In genomic region chr19:3532717-3533260, GRCm38 (mm10) we compare ENCODE assay signal across 19 mouse cellular contexts.
"Had no signal": no experiment of that assay in that cellular context is flagged by ENCODE, and none has a peak within 500 bp of the region (broad histone marks: within the 10 kb centered on the region; RNA-seq: fewer than 3 reads in every experiment).

No protein-coding gene starts in this region.

- H3K36me3 ChIP-seq: midbrain, embryonic 12.5 days; midbrain, embryonic 15.5 days; neural tube, embryonic 12.5 days had no signal

- ATAC-seq: liver, embryonic 12.5 days; midbrain, embryonic 15.5 days had no signal

- H3K27ac ChIP-seq: kidney, postnatal 0 days; limb, embryonic 12.5 days; limb, embryonic 15.5 days; liver, embryonic 12.5 days; liver, embryonic 15.5 days; midbrain, embryonic 12.5 days; midbrain, embryonic 15.5 days; neural tube, embryonic 12.5 days had no signal

- H3K4me2 ChIP-seq: limb, embryonic 12.5 days; limb, embryonic 15.5 days; liver, embryonic 12.5 days; liver, embryonic 15.5 days; midbrain, embryonic 12.5 days; midbrain, embryonic 15.5 days; neural tube, embryonic 12.5 days had no signal

- H3K4me1 ChIP-seq: limb, embryonic 12.5 days; midbrain, embryonic 12.5 days; midbrain, embryonic 15.5 days; neural tube, embryonic 12.5 days had no signal

- H3K9ac ChIP-seq: limb, embryonic 12.5 days; limb, embryonic 15.5 days; liver, embryonic 12.5 days; liver, embryonic 15.5 days; midbrain, embryonic 12.5 days; midbrain, embryonic 15.5 days; neural tube, embryonic 12.5 days had no signal

- H3K9me3 ChIP-seq: limb, embryonic 12.5 days; limb, embryonic 15.5 days; liver, embryonic 12.5 days; liver, embryonic 15.5 days; midbrain, embryonic 12.5 days; midbrain, embryonic 15.5 days; neural tube, embryonic 12.5 days had no signal

- DNase-seq: kidney, adult 2 months; kidney, postnatal 25 days; left cerebral cortex, postnatal 4 days; lung, adult 2 months; lung, postnatal 14 days; lung, postnatal 4 days; retina, postnatal 1 day; right cerebral cortex, postnatal 25 days; spleen, adult 18-20 months; thymus, adult 18-20 months; thymus, postnatal 4 days had no signal

- H3K27me3 ChIP-seq: limb, embryonic 12.5 days; limb, embryonic 15.5 days; liver, embryonic 12.5 days; liver, embryonic 15.5 days; midbrain, embryonic 12.5 days; midbrain, embryonic 15.5 days; neural tube, embryonic 12.5 days had no signal

- H3K4me3 ChIP-seq: limb, embryonic 12.5 days; limb, embryonic 15.5 days; liver, embryonic 12.5 days; liver, embryonic 15.5 days; midbrain, embryonic 12.5 days; midbrain, embryonic 15.5 days; neural tube, embryonic 12.5 days had no signal
